Mouse (Mus musculus) testis, adult 2 months (tissue): ENCODE data around the gene Ddx24. TPM values are rescaled to one million over a fixed set of nuclear protein-coding genes. Genes with fewer than 3 reads are reported as not detected.
"Not testable (repeated sequence)": the region's sequence is repeated elsewhere in the genome, so short reads cannot be mapped to it uniquely, and the experiment has no call there.

Source experiments
- H3K27ac ChIP-seq: fragments of 200-500 bp; 2 replicates; pipeline ENCODE4 v1.5.1; 2012; ENCODE audit warnings: low read depth, low read length; ENCODE audit not compliant: control insufficient read depth, insufficient read depth
- H3K27me3 ChIP-seq: fragments of 200-500 bp; 2 replicates; pipeline ENCODE4 v1.6.1; 2012; ENCODE audit warnings: mild to moderate bottlenecking, low read length, moderate library complexity; ENCODE audit not compliant: control insufficient read depth, insufficient read depth
- H3K36me3 ChIP-seq: fragments of 200-500 bp; 2 replicates; pipeline ENCODE4 v1.6.1; 2012; ENCODE audit warnings: mild to moderate bottlenecking, low read length; ENCODE audit not compliant: control insufficient read depth, insufficient read depth
- H3K4me1 ChIP-seq: fragments of 200-500 bp; 2 replicates; pipeline ENCODE4 v1.6.1; 2012; ENCODE audit warnings: low read length; ENCODE audit not compliant: control insufficient read depth, insufficient read depth
- H3K4me3 ChIP-seq: fragments of 200-500 bp; 2 replicates; pipeline ENCODE4 v1.5.1; 2012; ENCODE audit warnings: low read depth, mild to moderate bottlenecking, low read length, moderate library complexity, mixed read lengths; ENCODE audit not compliant: control insufficient read depth
- CTCF ChIP-seq: fragments of 200-500 bp; IDR thresholded peaks from 2 replicates; pipeline ENCODE4 v1.5.1; 2012; ENCODE audit warnings: low read depth, mild to moderate bottlenecking, inconsistent platforms, low read length, moderate library complexity; ENCODE audit not compliant: control insufficient read depth, insufficient read depth, insufficient replicate concordance
- POLR2A ChIP-seq: fragments of 200-500 bp; IDR thresholded peaks from 2 replicates; pipeline ENCODE4 v1.6.1; 2012; ENCODE audit warnings: low read depth, mild to moderate bottlenecking, inconsistent platforms, low read length, moderate library complexity; ENCODE audit not compliant: control insufficient read depth
- polyA plus RNA-seq: library from polyadenylated mRNA; depleted of rRNA; stranded (reverse); fragments of >200 nt; gene quantifications from 2 replicates; pipeline ENCODE4 v1.2.3, GENCODE M21; 2012; rRNA removed

Gene Ddx24
- polyA plus RNA-seq: 47.3 and 49.4 TPM in 2 replicates

DNA sequence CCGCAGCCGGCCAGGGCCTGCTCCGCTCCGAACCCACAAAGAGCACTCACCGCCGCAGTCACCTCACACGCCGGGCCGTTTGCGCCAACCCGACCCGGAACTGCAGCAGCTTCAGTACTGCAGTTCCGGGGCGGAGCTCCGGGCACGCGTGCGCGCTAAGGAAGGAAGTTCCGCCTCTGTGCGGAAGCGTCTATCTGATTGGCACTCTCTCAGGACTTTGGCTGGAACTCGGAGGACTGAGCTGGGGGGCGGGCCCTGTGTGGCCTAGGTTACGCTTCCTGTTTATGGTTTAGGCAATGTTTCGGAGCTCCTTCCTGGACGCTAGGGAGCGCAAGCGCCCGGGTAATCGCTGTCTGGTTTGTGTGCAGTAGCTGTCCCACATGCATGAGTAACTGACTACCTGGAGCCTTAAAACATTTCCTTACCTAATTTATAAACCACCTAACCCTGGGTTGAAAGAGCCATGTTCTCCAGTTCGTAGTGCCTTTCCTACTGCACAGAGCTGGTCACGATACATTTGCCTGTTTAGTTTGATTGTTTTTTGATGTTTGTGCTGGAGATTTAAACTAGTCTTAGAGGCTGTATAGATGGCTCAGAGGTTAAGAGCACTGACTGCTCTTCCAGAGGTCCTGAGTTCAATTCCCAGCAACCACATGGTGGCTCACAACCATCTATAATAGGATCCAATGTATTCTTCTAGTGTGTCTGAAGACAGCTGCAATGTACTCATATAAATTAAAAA lies at the start of gene Ddx24:
Gene Ddx24, minus strand, starts transcription at position 102 of the 742 bp plus-strand sequence.
- H3K27me3 ChIP-seq: no peaks in the 10 kb centered on the region
- H3K27ac ChIP-seq: peak within 1 kb of the TSS; percentile 91
- H3K36me3 ChIP-seq: peaks cover 2% of the 10 kb centered on the region; the same call in 1 of the 2 replicates
- TF ChIP-seq CTCF: peak; percentile 66
- peak; percentile 93 for TF ChIP-seq POLR2A
- peaks cover 6% of the 10 kb centered on the region for H3K4me1 ChIP-seq
- peak within 1 kb of the TSS; percentile 97 for H3K4me3 ChIP-seq

DNA sequence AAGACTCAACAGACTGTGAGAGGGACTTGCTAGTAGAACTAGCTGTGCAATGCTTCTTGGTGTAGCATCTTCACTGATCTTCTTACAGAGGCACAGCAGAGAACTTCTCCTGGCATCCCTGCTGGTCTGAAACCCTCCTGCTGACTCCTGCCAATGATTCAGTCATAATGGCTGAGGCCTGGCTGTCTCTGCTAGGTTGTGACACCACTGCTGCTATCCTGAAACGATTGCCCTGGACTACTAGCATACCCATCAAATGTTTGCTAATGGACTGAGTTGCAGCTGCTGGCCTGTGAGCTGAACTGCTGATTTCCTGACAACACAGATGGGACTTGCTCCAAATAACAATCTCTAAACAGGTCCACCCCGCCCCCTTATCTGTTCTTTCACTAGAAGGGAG lies 48.9 kb upstream of the Ddx24 start:
- TF ChIP-seq POLR2A (no peak), CTCF (no peak)
- Histone ChIP-seq H3K27me3 (no peaks in the 10 kb centered on the region), H3K4me3 (no peak overlapping the region), H3K36me3 (no peaks in the 10 kb centered on the region), H3K4me1 (no peaks in the 10 kb centered on the region), H3K27ac (no peak overlapping the region)

DNA sequence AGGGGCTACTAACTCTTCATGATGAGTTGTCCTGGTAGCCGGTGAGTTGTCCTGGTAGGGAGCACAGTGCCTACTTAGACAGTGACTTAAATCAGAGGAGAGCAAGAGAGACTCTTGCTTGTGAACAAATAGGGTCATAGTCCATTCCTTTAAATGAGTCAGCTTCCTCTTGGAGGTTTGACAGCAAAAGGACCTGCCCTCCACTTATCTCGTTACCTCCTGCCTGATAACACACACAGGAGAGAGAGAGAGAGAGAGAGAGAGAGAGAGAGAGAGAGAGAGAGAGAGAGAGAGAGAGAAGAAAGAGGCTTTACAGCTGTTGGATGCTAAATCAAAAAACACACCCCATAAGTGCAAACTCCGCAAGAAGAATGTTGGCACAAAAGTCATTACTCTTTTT lies 31.5 kb upstream of the Ddx24 start, which contains the start of gene Ifi27l2b:
Gene Ifi27l2b, minus strand, starts transcription at position 84 of the 400 bp plus-strand sequence.
- TF ChIP-seq CTCF (no peak), POLR2A (no peak)
- Histone ChIP-seq H3K27me3 (no peaks in the 10 kb centered on the region), H3K36me3 (no peaks in the 10 kb centered on the region), H3K27ac (no peak within 1 kb of the TSS), H3K4me1 (no peaks in the 10 kb centered on the region), H3K4me3 (no peak within 1 kb of the TSS)

DNA sequence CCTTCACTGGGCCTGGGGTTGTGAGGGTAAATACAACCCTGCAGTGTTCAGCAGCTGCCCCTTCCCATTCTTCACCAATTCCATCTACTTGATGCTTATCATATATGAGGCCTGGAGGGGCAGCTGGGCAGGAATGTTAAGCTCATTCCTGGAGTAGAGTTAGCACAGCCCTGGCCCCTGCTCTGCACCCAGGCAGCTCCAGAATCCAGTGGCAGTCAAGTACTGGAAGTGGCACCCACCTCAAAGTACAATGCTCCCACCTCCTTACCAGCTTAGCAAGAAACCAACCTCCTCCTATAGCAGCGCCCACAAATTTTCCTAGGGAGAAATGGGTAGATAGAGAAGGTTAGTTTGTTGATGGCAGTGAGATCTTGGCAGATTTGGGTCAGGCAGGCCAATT lies 31.1 kb upstream of the Ddx24 start:
- not testable (repeated sequence) for H3K36me3 ChIP-seq, H3K27ac ChIP-seq, H3K4me1 ChIP-seq, H3K4me3 ChIP-seq, H3K27me3 ChIP-seq

DNA sequence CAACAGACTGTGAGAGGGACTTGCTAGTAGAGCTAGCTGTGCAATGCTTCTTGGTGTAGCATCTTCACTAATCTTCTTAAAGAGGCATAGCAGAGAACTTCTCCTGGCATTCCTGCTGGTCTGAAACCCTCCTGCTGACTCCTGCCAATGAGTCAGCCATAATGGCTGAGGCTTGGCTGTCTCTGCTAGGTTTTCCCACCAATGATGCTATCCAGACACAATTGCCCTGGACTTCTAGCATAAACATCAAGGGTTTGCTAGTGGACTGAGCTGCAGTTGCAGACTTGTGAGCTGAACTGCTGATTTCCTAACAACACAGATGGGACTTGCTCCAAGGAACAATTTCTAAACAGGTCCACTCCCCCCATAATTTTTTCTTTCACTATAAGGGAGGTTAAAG lies 27.7 kb upstream of the Ddx24 start:
- Histone ChIP-seq H3K27ac (no peak overlapping the region), H3K36me3 (no peaks in the 10 kb centered on the region), H3K4me3 (no peak overlapping the region), H3K4me1 (no peaks in the 10 kb centered on the region), H3K27me3 (no peaks in the 10 kb centered on the region)
- no peak for TF ChIP-seq POLR2A
- TF ChIP-seq CTCF: no peak

DNA sequence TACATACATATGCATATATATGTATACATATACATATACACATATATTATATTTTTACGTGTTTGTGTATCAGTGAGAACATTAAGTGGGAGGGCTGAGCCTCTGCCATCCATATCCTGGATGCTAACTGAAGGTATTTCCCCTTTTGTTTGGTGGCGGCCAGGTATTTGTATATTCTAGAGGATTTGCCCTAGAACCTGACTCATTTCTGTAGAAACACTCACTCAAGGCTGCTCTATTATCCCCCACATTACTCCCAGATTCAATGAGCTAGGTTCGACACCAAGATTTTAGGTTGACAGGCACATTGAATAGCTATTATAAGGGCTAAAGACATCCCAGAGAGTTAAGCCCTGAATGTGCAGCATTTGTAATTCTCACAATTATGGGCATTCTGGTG lies 19.4 kb upstream of the Ddx24 start:
- H3K27ac ChIP-seq: no peak overlapping the region
- H3K4me1 ChIP-seq: no peaks in the 10 kb centered on the region
- H3K4me3 ChIP-seq: no peak overlapping the region
- H3K27me3 ChIP-seq: no peaks in the 10 kb centered on the region
- TF ChIP-seq POLR2A (no peak), CTCF (no peak)
- H3K36me3 ChIP-seq: no peaks in the 10 kb centered on the region

DNA sequence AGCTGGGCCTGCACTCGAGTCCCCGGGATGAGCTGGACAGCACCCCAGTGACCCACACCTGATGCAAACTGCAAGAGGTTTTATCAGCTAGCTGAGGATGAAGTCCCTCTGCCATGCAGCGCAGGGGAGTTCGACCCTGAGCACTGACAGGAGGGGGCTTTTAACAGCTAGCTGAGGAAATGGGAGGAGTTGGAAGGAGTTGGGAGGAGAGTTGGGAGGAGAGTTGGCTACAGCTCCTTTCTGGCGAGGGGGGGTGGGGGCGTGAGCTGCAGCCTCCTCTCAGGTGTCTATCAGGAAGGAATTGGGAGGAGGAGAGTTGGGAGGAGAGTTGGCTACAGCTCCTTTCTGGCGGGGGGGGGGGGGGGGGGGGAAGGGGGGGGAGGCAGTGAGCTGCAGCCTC lies 18.6 kb upstream of the Ddx24 start:
- not testable (repeated sequence) for H3K27me3 ChIP-seq, H3K4me3 ChIP-seq, H3K36me3 ChIP-seq, H3K27ac ChIP-seq, H3K4me1 ChIP-seq

DNA sequence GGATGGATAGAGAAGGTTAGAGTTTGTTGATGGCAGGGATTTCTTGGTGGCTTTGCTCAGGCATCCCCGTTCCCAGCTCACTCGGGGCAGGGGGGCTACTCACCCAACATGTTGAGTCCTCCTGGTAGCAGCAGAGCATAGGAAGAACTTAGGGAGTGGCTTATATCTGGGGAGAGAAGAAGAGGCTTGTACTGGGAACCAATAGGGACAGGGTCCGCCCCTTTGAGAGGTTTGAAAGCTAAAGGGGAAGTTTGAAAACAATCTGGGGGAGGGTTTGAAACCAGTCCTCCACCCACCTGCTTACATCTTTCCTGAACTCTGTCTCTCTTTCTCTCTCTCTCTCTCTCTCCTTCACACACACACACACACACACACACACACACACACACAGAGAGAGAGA lies 17.9 kb upstream of the Ddx24 start, which contains the start of gene Ifi27l2a:
Gene Ifi27l2a, minus strand, starts transcription at position 157 of the 400 bp plus-strand sequence.
- H3K4me1 ChIP-seq: no peaks in the 10 kb centered on the region
- H3K27ac ChIP-seq: no peak within 1 kb of the TSS
- TF ChIP-seq CTCF (no peak), POLR2A (no peak)
- no peaks in the 10 kb centered on the region for H3K27me3 ChIP-seq
- H3K4me3 ChIP-seq: no peak within 1 kb of the TSS
- H3K36me3 ChIP-seq: no peaks in the 10 kb centered on the region
